Mouse (Mus musculus) embryonic facial prominence, embryonic 14.5 days (tissue): ENCODE results near the gene Rnf111. TPM values are rescaled to one million over a fixed set of nuclear protein-coding genes. Genes with fewer than 3 reads are reported as not detected.
A peak's percentile ranks its signal among the peaks of the same experiment; 100 is the strongest.

Experiments used
- ATAC-seq: fragments of 200-750 bp; cut with Nextera tagmentation; 2 replicates; pipeline ENCODE4 v1.8.0; 2017; ENCODE audit warnings: low read depth, moderate number of reproducible peaks, moderate TSS enrichment
- DNase-seq: peaks from one replicate; pipeline ENCODE4 v3.0.0-alpha.2; 2015; ENCODE audit warnings: low spot score
- H3K27ac ChIP-seq: fragments of 300-500 bp; sonication (generic); replicated peaks from 2 replicates; pipeline ENCODE4 v1.5.1; 2014; ENCODE audit warnings: low read depth, mild to moderate bottlenecking, low read length, moderate library complexity
- H3K27me3 ChIP-seq: fragments of 300-500 bp; sonication (generic); replicated peaks from 2 replicates; pipeline ENCODE4 v1.6.1; 2014; ENCODE audit warnings: low read length; ENCODE audit not compliant: control insufficient read depth, insufficient read depth
- H3K36me3 ChIP-seq: fragments of 300-500 bp; sonication (generic); 2 replicates; pipeline ENCODE4 v1.6.1; 2014; ENCODE audit warnings: low read length, mixed read lengths; ENCODE audit not compliant: control insufficient read depth, insufficient read depth
- H3K4me1 ChIP-seq: fragments of 300-500 bp; sonication (generic); 2 replicates; pipeline ENCODE4 v1.6.1; 2014; ENCODE audit warnings: antibody characterized with exemption, low read length; ENCODE audit not compliant: control insufficient read depth, insufficient read depth
- H3K4me2 ChIP-seq: fragments of 300-500 bp; sonication (generic); 2 replicates; pipeline ENCODE4 v1.6.1; 2014; ENCODE audit warnings: low read depth, mild to moderate bottlenecking, low read length, moderate library complexity, mixed read lengths
- H3K4me3 ChIP-seq: fragments of 300-500 bp; sonication (generic); 2 replicates; pipeline ENCODE4 v1.5.1; 2014; ENCODE audit warnings: low read depth, mild to moderate bottlenecking, low read length
- H3K9ac ChIP-seq: fragments of 300-500 bp; sonication (generic); 2 replicates; pipeline ENCODE4 v1.6.1; 2014; ENCODE audit warnings: low read depth, mild to moderate bottlenecking, low read length, moderate library complexity, mixed read lengths
- H3K9me3 ChIP-seq: fragments of 300-500 bp; sonication (generic); 2 replicates; pipeline ENCODE4 v1.6.1; 2016; ENCODE audit warnings: low read length; ENCODE audit not compliant: control insufficient read depth
- WGBS: fragments of 180-500 bp; shearing (Covaris S2); extraction: QIAGEN DNeasy Blood & Tissue Kit; methylation state at CpG from one replicate; pipeline ENCODE4 v1.1.7; 2014; 5-methylcytosine and 5-hydroxymethylcytosine counted together
- polyA plus RNA-seq: library from polyadenylated mRNA; unstranded; fragments of >200 nt; fragmentation: Nextera tagmentation; extraction: Ambion mirVana; gene quantifications from 2 replicates; pipeline ENCODE4 v1.2.1, GENCODE M21; 2014

Gene Rnf111
- polyA plus RNA-seq, 1 experiment from 2014 or later = 24.6 TPM

DNA sequence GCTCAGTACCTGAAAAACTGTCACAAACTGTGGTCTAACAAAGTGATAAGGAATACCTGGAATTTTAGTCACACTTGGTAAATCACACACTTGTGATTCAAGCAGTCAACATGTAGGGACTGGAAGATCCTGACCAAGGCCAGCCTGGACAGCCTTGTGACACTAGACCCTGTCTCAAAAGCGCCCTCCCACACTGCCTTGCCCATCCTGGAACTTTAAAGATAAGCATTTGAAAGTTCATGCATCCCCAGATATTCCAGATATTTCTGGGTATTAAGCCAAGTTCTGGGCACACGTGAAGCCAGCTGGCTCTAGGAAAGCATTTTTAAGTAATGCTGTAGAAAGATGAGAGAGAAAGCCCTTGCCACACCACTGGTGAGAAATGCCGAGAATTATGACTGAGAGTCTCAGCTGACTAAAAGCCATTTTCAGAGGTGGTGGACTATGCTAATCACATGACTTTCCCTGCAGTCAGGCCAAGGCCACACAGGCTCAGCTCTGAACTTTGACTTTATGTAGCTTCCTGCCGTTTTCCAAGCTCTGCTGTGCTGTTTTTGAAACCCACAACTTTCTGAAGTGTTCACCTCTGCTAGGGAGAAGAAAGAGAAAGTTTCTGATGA lies 6.5 kb upstream of the Rnf111 start:
- H3K4me3 ChIP-seq = no peak overlapping the region
- no peaks in the 10 kb centered on the region for H3K4me1 ChIP-seq
- no peak overlapping the region for H3K4me2 ChIP-seq
- no peaks in the 10 kb centered on the region for H3K9me3 ChIP-seq
- DNase-seq = no peak
- no peak overlapping the region for H3K9ac ChIP-seq
- no peaks in the 10 kb centered on the region for H3K27me3 ChIP-seq
- no peak overlapping the region for H3K27ac ChIP-seq
- WGBS = 69% methylated on average over 4 of the region's 4 CpGs
- no peaks in the 10 kb centered on the region for H3K36me3 ChIP-seq
- no peak for ATAC-seq

DNA sequence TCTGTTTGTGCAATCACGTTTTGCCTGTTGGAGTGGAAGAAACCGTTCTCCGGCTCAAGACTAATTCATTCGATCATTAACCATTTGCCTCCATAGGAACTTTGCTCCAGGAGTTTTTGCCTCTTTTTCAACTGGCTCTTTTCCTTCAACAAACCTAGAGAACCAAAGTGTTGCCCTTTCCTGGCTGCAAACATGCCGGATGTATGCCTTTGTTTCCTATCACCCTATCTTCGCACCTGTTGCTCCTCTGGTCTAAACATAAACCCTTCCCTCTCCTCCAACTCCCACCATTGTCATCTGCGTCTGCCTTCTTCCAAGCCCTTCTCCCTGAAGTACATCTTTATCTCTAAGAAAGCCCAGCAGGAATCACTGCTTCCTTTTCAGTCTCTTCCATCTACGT lies 3.3 kb upstream of the Rnf111 start:
- Histone ChIP-seq H3K27ac (no peak overlapping the region), H3K4me1 (no peaks in the 10 kb centered on the region; the same call in 1 of the 2 replicates), H3K4me2 (no peak overlapping the region), H3K9ac (no peak overlapping the region), H3K36me3 (no peaks in the 10 kb centered on the region), H3K4me3 (no peak overlapping the region), H3K27me3 (no peaks in the 10 kb centered on the region), H3K9me3 (no peaks in the 10 kb centered on the region)
- DNase-seq = no peak
- ATAC-seq = no peak
- 80% methylated on average over 8 of the region's 8 CpGs for WGBS

DNA sequence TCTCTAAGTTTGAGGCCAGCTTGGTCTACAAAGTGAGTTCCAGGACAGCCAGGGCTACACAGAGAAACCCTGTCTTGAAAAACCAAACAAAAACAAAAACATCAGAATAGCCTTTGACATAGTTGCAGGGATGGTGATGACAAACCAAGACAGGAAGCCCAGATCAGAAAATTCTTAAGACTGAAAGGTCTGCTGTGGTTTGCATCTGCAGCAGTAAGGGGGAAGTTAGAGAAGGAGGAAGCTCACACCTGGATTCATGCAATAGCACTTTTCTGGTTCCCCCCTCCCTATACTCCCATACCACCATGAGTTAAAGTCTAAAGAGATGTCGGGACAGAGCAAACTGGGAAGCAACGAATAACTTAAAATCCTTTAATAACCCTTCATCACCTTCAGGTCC lies 2.7 kb upstream of the Rnf111 start:
- 62% methylated on average over 2 of the region's 2 CpGs for WGBS
- Histone ChIP-seq H3K36me3 (no peaks in the 10 kb centered on the region), H3K27ac (no peak overlapping the region), H3K4me2 (no peak overlapping the region), H3K4me1 (no peaks in the 10 kb centered on the region; the same call in 1 of the 2 replicates), H3K4me3 (no peak overlapping the region), H3K27me3 (no peaks in the 10 kb centered on the region), H3K9ac (no peak overlapping the region), H3K9me3 (no peaks in the 10 kb centered on the region)
- ATAC-seq (no peak), DNase-seq (no peak)

DNA sequence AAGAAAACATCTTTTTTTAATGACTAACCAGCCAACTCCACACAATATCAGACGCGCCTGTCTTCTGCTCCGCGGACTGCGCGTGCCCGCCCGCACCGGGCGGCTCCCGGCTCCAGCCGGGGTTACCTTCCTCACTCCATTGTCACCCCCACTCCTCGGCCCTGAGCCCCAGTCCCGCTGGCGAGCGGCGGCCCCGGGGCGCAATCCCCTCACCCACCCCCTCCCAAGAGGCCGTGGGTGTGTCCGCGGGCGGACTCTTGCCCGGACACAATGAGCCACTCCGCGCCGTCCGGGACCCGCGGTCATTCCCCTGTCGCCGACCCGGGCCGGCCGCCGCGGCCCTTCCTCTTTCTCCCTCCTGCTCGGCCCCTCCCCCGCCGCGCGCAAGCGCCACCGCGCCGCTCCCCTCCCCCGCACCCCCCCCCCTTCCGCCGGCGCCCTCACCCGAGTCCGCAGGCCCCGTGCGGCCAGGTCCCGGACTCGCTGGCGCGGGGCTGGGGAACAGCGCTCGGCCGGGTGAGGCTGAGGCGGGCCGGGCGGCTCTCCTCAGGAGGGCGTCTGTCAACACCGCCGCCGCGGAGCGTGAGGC lies 416 bp downstream of the Rnf111 start:
- H3K4me1 ChIP-seq = no peaks in the 10 kb centered on the region; the same call in 1 of the 2 replicates
- H3K27me3 ChIP-seq = no peaks in the 10 kb centered on the region
- peak overlapping the region; percentile 98 for H3K27ac ChIP-seq
- ATAC-seq (peak; percentile 89), DNase-seq (peak; percentile 41)
- H3K9me3 ChIP-seq = no peaks in the 10 kb centered on the region
- 0% methylated on average over 34 of the region's 70 CpGs for WGBS
- peak overlapping the region; percentile 97 for H3K9ac ChIP-seq
- 0 out of 2 replicates have a peak, but pooled peaks cover 4% of the 10 kb centered on the region for H3K36me3 ChIP-seq
- H3K4me2 ChIP-seq = peak overlapping the region; percentile 59
- H3K4me3 ChIP-seq = peak overlapping the region; percentile 95

DNA sequence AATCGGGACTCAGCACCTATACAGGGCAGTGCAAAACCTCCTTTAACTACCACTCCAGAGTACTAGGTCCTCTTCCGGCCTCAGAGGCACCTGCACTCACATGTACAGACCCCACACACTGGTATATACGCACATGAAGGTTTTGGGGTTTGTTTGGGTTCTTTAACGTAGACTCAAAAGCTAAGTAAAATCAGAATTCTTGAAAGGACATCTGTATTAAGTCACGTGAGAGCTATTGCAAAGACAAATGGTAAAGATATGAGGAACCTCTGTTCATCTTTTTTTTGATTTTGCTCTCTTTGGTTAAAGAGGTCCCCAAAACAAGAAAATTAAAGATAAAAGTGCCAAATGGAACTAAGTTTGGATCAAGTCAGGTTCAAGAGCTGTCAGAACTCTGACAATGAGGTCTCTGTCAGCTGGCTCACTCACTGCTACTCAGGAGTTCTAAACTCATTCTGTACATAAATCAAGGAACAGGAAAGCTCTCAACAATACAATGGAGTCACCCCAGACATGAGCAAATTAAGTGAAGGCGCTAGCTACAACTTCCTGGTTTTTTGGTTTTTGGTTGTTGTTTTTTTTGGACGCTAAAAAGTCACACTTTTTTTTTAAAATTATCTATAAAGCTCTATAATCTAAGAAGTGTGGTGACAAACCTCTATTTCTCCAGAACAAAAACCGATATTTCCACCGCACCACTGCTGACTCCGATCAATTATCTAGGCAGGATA lies 1.1 kb downstream of the Rnf111 start:
- 34% methylated on average over 10 of the region's 10 CpGs for WGBS
- H3K4me1 ChIP-seq = no peaks in the 10 kb centered on the region; the same call in 1 of the 2 replicates
- peak overlapping the region; percentile 95 for H3K4me3 ChIP-seq
- peak overlapping the region; percentile 59 for H3K4me2 ChIP-seq
- H3K36me3 ChIP-seq = 0 out of 2 replicates have a peak, but pooled peaks cover 4% of the 10 kb centered on the region
- peak overlapping the region; percentile 98; the same call in 1 of the 2 replicates for H3K27ac ChIP-seq
- ATAC-seq (no peak), DNase-seq (no peak)
- H3K9me3 ChIP-seq = no peaks in the 10 kb centered on the region
- H3K27me3 ChIP-seq = no peaks in the 10 kb centered on the region
- H3K9ac ChIP-seq = peak overlapping the region; percentile 97

DNA sequence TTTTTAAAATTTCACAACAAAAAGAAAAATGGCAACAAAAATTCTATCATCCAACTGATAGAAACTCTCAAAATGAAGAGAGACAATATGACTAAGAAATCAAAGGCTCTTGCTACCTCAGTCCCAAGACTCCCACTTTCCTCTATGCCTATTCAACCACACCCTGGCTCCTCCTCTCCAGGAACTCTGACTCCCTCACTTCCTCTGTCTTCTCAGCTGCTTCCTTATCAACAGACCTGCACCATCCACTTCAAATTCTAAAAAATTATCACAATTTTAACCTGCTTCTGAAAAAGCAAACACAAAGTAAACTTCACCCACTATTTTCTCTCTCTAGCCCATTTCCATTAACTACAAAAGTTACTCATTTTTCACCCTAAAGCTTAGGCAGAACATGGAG lies 6.5 kb downstream of the Rnf111 start:
- H3K27me3 ChIP-seq = no peaks in the 10 kb centered on the region
- no peaks in the 10 kb centered on the region for H3K4me1 ChIP-seq
- H3K4me2 ChIP-seq = no peak overlapping the region
- H3K36me3 ChIP-seq = 0 out of 2 replicates have a peak, but pooled peaks cover 16% of the 10 kb centered on the region
- H3K9ac ChIP-seq = no peak overlapping the region
- no peak for DNase-seq
- H3K4me3 ChIP-seq = no peak overlapping the region
- H3K27ac ChIP-seq = no peak overlapping the region
- no peaks in the 10 kb centered on the region for H3K9me3 ChIP-seq
- no peak for ATAC-seq

DNA sequence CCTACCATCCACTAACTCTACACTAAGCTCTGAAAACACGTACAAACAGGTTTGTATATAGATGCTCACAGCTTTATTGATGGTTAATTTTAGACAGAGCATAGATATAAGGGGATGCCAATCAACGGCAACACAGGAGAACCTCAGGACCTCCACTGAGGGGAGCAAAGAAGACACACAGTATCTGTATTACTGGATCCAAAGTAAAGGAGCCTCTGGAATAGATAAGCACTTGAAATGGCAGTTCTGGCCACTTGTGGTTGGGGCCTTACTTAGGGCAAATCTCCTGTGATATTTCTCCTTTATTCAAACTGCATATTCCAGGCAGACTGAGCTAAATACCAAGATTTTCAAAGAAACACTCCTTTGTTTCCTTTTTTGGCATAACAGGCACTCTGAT lies 10.5 kb downstream of the Rnf111 start:
- H3K36me3 ChIP-seq = peaks cover 20% of the 10 kb centered on the region; the same call in 1 of the 2 replicates
- H3K27ac ChIP-seq = no peak overlapping the region
- DNase-seq = no peak
- H3K27me3 ChIP-seq = no peaks in the 10 kb centered on the region
- no peak overlapping the region for H3K4me3 ChIP-seq
- no peaks in the 10 kb centered on the region for H3K9me3 ChIP-seq
- ATAC-seq = no peak
- no peak overlapping the region for H3K4me2 ChIP-seq
- WGBS = 89% methylated on average over 2 of the region's 2 CpGs
- H3K9ac ChIP-seq = no peak overlapping the region
- no peaks in the 10 kb centered on the region for H3K4me1 ChIP-seq

DNA sequence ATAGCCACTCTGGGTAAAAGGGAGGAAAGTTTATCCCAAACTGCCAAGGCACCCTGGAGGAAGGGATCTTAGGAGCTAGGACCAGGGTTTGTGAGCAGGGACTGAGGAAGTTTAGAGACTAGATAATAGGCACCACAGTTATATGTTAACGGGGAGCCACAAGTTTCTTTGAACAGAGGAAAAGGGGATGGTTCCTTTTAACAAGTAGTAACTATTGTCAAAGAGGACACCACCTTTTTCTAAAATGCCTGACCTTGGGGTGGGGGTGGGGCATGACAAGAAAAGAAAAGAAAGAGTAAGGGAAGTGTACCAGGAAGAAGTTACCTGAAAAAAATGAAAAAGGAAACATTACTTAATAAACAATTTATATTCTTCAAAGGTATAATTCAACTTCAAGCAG lies 12.3 kb downstream of the Rnf111 start:
- WGBS = 94% methylated on average over 1 of the region's 1 CpGs
- DNase-seq (no peak), ATAC-seq (no peak)
- Histone ChIP-seq H3K4me1 (no peaks in the 10 kb centered on the region), H3K4me3 (no peak overlapping the region), H3K4me2 (no peak overlapping the region), H3K9me3 (no peaks in the 10 kb centered on the region), H3K36me3 (peaks cover 21% of the 10 kb centered on the region; the same call in 1 of the 2 replicates), H3K27ac (no peak overlapping the region), H3K9ac (no peak overlapping the region), H3K27me3 (no peaks in the 10 kb centered on the region)
